Mouse (Mus musculus) brain, embryonic 14.5 days (tissue): Measurements from ENCODE around the gene Hint1.

Source experiments
- CTCF ChIP-seq: fragments of 200-500 bp; IDR thresholded peaks from 2 replicates; pipeline ENCODE4 v1.5.1; 2012; ENCODE audit warnings: inconsistent platforms, mild to moderate bottlenecking, moderate library complexity, borderline replicate concordance; ENCODE audit not compliant: insufficient read depth, insufficient read length; ENCODE audit errors: extremely low read depth
- POLR2A ChIP-seq: fragments of 200-500 bp; IDR thresholded peaks from 2 replicates; pipeline ENCODE4 v1.6.1; 2012; ENCODE audit warnings: mild to moderate bottlenecking, inconsistent platforms, borderline replicate concordance; ENCODE audit not compliant: poor library complexity, insufficient read depth, insufficient read length, severe bottlenecking; ENCODE audit errors: extremely low read depth

- TF ChIP-seq CTCF (no peak), POLR2A (no peak)
These were observed 45.7 kb downstream of the Hint1 start for GRCm38 (mm10) chr11:54911671-54912502.
